Mouse (Mus musculus) embryonic fibroblast, embryonic 13.5 days (primary cell): ENCODE data around the gene Gm29666. TPM values are rescaled to one million over a fixed set of nuclear protein-coding genes. Genes with fewer than 3 reads are reported as not detected.
A peak's percentile ranks its signal among the peaks of the same experiment; 100 is the strongest.

Source experiments
- H3K27ac ChIP-seq: 2 replicates; pipeline ENCODE4 v1.5.1; 2012; ENCODE audit warnings: low read length, control low read depth, inconsistent platforms; ENCODE audit not compliant: insufficient read depth
- H3K4me1 ChIP-seq: 2 replicates; pipeline ENCODE4 v1.6.1; 2011; ENCODE audit warnings: low read length; ENCODE audit not compliant: control insufficient read depth, insufficient read depth
- H3K4me3 ChIP-seq: 2 replicates; pipeline ENCODE4 v1.5.1; 2011; ENCODE audit warnings: mild to moderate bottlenecking, control low read depth, low read length; ENCODE audit not compliant: insufficient read depth
- CTCF ChIP-seq: IDR thresholded peaks from 2 replicates; pipeline ENCODE4 v1.5.1; 2011; ENCODE audit warnings: mild to moderate bottlenecking, control low read depth, low read length, moderate library complexity, borderline replicate concordance; ENCODE audit not compliant: insufficient read depth
- POLR2A ChIP-seq: IDR thresholded peaks from 2 replicates; pipeline ENCODE4 v1.6.1; 2011; ENCODE audit warnings: low read depth, mild to moderate bottlenecking, control low read depth, low read length, moderate library complexity
- polyA plus RNA-seq: library from polyadenylated mRNA; stranded (reverse); fragments of >200 nt; gene quantifications from 2 replicates; pipeline ENCODE4 v1.2.4, GENCODE M21; 2011; ENCODE audit warnings: low read depth; ENCODE audit not compliant: missing spikeins, insufficient read length

The Gm29666 gene
- polyA plus RNA-seq, 1 experiment, result 0.28 TPM

- Histone ChIP-seq H3K4me3 (no peak overlapping the region), H3K4me1 (no peaks in the 10 kb centered on the region), H3K27ac (no peak overlapping the region)
- TF ChIP-seq CTCF (no peak), POLR2A (no peak)
Measured at GRCm38 (mm10) chr15:84950053-84950452, 30.2 kb upstream of the Gm29666 start.

- Histone ChIP-seq H3K4me1 (no peaks in the 10 kb centered on the region), H3K27ac (no peak overlapping the region)
- no peak for TF ChIP-seq POLR2A
- TF ChIP-seq CTCF, result no peak
Measured at GRCm38 (mm10) chr15:84948990-84949389, 29.2 kb upstream of the Gm29666 start.

GRCm38 (mm10) chr15:84944319-84944718 lies 24.5 kb upstream of the Gm29666 start:
- H3K27ac ChIP-seq, result no peak overlapping the region

More at GRCm38 (mm10) chr15:84948990-84949389, 29.2 kb upstream of the Gm29666 start:
- H3K4me3 ChIP-seq, result no peak overlapping the region

GRCm38 (mm10) chr15:84942647-84943285 lies 22.9 kb upstream of the Gm29666 start:
- TF ChIP-seq POLR2A (no peak), CTCF (no peak)
- H3K4me1 ChIP-seq, result no peaks in the 10 kb centered on the region
- H3K27ac ChIP-seq, result no peak overlapping the region
- H3K4me3 ChIP-seq, result no peak overlapping the region

More at GRCm38 (mm10) chr15:84944319-84944718, 24.5 kb upstream of the Gm29666 start:
- Histone ChIP-seq H3K4me1 (no peaks in the 10 kb centered on the region), H3K4me3 (no peak overlapping the region)
- TF ChIP-seq POLR2A, result no peak
- TF ChIP-seq CTCF, result no peak

DNA sequence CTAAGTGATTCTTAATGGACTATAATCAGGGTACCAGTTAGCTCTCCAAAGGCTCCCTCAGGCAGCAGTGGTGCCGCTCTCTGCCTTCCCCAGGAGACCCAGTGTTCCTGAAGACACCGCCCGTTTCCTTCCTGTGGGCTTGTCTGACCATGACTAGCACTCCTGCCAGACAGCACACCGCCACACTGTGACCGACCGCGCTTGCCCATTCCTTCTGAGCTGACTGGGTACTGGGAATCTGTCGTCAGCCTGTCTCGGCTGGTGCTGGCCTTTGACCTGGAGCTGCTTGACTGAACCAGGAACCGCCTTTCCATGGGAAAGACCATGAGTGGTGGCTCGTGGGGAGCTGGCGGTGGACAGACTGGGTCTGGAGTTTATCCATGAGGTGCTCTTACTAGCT lies 20.3 kb upstream of the Gm29666 start:
- Histone ChIP-seq H3K27ac (no peak overlapping the region), H3K4me1 (no peaks in the 10 kb centered on the region), H3K4me3 (no peak overlapping the region)
- TF ChIP-seq POLR2A (no peak), CTCF (no peak)

- Histone ChIP-seq H3K4me1 (no peaks in the 10 kb centered on the region), H3K27ac (no peak overlapping the region), H3K4me3 (no peak overlapping the region)
- TF ChIP-seq POLR2A (no peak), CTCF (no peak)
Measured at GRCm38 (mm10) chr15:84934901-84935300, 15.1 kb upstream of the Gm29666 start.

DNA sequence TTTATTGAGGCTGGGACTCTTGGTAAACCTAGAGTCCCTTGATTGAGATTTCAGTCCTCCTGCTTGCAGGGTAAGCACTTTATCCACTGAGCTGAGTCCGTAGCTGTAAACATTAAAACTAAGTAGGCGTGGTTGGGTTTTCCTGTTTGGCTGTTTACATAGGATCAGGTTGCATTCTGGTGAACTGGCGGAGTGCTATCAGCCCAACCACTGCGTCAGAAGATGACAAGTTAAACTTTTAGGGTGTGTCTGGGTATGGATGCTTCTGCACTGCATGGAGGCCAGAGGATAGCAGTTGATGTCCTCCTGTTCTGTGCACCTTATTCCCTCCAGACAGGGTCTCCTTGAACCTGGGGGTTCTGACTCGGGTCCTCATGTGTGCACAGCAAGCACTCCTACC lies 12.5 kb upstream of the Gm29666 start:
- TF ChIP-seq CTCF (no peak), POLR2A (no peak)

GRCm38 (mm10) chr15:84925495-84926018 lies 5.7 kb upstream of the Gm29666 start:
- no peak for TF ChIP-seq POLR2A
- TF ChIP-seq CTCF, result no peak
- H3K4me3 ChIP-seq, result peak overlapping the region; percentile 30
- no peaks in the 10 kb centered on the region; the same call in 1 of the 2 replicates for H3K4me1 ChIP-seq
- H3K27ac ChIP-seq, result no peak overlapping the region

More for the DNA sequence above, 12.5 kb upstream of the Gm29666 start:
- H3K4me1 ChIP-seq, result no peaks in the 10 kb centered on the region
- H3K4me3 ChIP-seq, result no peak overlapping the region
- H3K27ac ChIP-seq, result no peak overlapping the region

GRCm38 (mm10) chr15:84924781-84925315 lies 5.0 kb upstream of the Gm29666 start:
- Histone ChIP-seq H3K4me1 (no peaks in the 10 kb centered on the region; the same call in 1 of the 2 replicates), H3K4me3 (peak overlapping the region; percentile 69), H3K27ac (peak overlapping the region; percentile 25; the same call in 1 of the 2 replicates)
- no peak for TF ChIP-seq POLR2A
- no peak for TF ChIP-seq CTCF

GRCm38 (mm10) chr15:84923508-84924181 lies 3.8 kb upstream of the Gm29666 start:
- H3K4me1 ChIP-seq, result no peaks in the 10 kb centered on the region; the same call in 1 of the 2 replicates
- H3K4me3 ChIP-seq, result peak overlapping the region; percentile 69
- H3K27ac ChIP-seq, result peak overlapping the region; percentile 88
- TF ChIP-seq POLR2A (no peak; the same call in 1 of the 2 replicates), CTCF (no peak)
